Mouse (Mus musculus): ENCODE measurements around the gene Pla2g2f. TPM values are rescaled to one million over a fixed set of nuclear protein-coding genes. Genes with fewer than 3 reads are reported as not detected.
A peak's percentile ranks its signal among the peaks of the same experiment; 100 is the strongest.

Gene Pla2g2f
- polyA plus RNA-seq, 1 experiment from 2014 or later = 0.74 TPM

- Histone ChIP-seq H3K9me3 (no peaks in the 10 kb centered on the region; the same call in 1 of the 2 replicates), H3K9ac (no peak overlapping the region), H3K27ac (no peak overlapping the region), H3K4me3 (no peak overlapping the region), H3K4me2 (replicated peaks) (no peak overlapping the region), H3K36me3 (no peaks in the 10 kb centered on the region), H3K27me3 (no peaks in the 10 kb centered on the region), H3K4me1 (peaks cover 16% of the 10 kb centered on the region)
- WGBS = 46% methylated on average over 9 of the region's 9 CpGs
- no peak for ATAC-seq (ENCODE audit: low FRiP score, low read depth)
These were observed 28.3 kb downstream of the Pla2g2f start for GRCm38 (mm10) chr4:138729018-138729703.

GRCm38 (mm10) chr4:138725751-138726150, 31.7 kb downstream of the Pla2g2f start:
- ATAC-seq (ENCODE audit: low FRiP score, low read depth) = no peak
- no peaks in the 10 kb centered on the region for H3K36me3 ChIP-seq
- peak overlapping the region; percentile 66; the same call in 1 of the 2 replicates for H3K4me2 ChIP-seq (replicated peaks)
- peaks cover 25% of the 10 kb centered on the region for H3K4me1 ChIP-seq
- no peak overlapping the region for H3K27ac ChIP-seq
- H3K9me3 ChIP-seq = no peaks in the 10 kb centered on the region
- H3K9ac ChIP-seq = peak overlapping the region; percentile 46
- no peaks in the 10 kb centered on the region for H3K27me3 ChIP-seq
- H3K4me3 ChIP-seq = no peak overlapping the region
- WGBS = 92% methylated on average over 5 of the region's 5 CpGs

GRCm38 (mm10) chr4:138725127-138725461, 32.3 kb downstream of the Pla2g2f start:
- Histone ChIP-seq H3K36me3 (no peaks in the 10 kb centered on the region), H3K9me3 (no peaks in the 10 kb centered on the region), H3K27ac (no peak overlapping the region), H3K4me3 (peak overlapping the region; percentile 36), H3K9ac (peak overlapping the region; percentile 46), H3K4me1 (peaks cover 25% of the 10 kb centered on the region), H3K27me3 (no peaks in the 10 kb centered on the region), H3K4me2 (replicated peaks) (peak overlapping the region; percentile 66)
- WGBS = 3% methylated on average over 13 of the region's 13 CpGs
- peak; percentile 55 for ATAC-seq (ENCODE audit: low FRiP score, low read depth)

GRCm38 (mm10) chr4:138724354-138725126, 32.9 kb downstream of the Pla2g2f start, which contains the start of gene Pla2g2c:
Gene Pla2g2c, plus strand, starts transcription at chr4:138724792.
- no peak for ATAC-seq (ENCODE audit: low FRiP score, low read depth)
- no peak within 1 kb of the TSS for H3K27ac ChIP-seq
- H3K4me1 ChIP-seq = peaks cover 25% of the 10 kb centered on the region
- peak within 1 kb of the TSS; percentile 66 for H3K4me2 ChIP-seq (replicated peaks)
- peak within 1 kb of the TSS; percentile 46 for H3K9ac ChIP-seq
- WGBS = 42% methylated on average over 18 of the region's 18 CpGs
- H3K36me3 ChIP-seq = no peaks in the 10 kb centered on the region
- H3K9me3 ChIP-seq = no peaks in the 10 kb centered on the region
- H3K4me3 ChIP-seq = peak within 1 kb of the TSS; percentile 36
- no peaks in the 10 kb centered on the region for H3K27me3 ChIP-seq

- WGBS = 50% methylated on average over 15 of the region's 15 CpGs
- H3K4me2 ChIP-seq (replicated peaks) = no peak overlapping the region; the same call in 1 of the 2 replicates
- H3K27ac ChIP-seq = no peak overlapping the region
- no peaks in the 10 kb centered on the region for H3K27me3 ChIP-seq
- no peaks in the 10 kb centered on the region for H3K9me3 ChIP-seq
- no peak overlapping the region for H3K9ac ChIP-seq
- peaks cover 25% of the 10 kb centered on the region for H3K4me1 ChIP-seq
- no peak overlapping the region for H3K4me3 ChIP-seq
- no peaks in the 10 kb centered on the region for H3K36me3 ChIP-seq
- ATAC-seq (ENCODE audit: low FRiP score, low read depth) = no peak
These were observed 33.7 kb downstream of the Pla2g2f start for GRCm38 (mm10) chr4:138723493-138724281.

- Histone ChIP-seq H3K9ac (no peak overlapping the region), H3K36me3 (no peaks in the 10 kb centered on the region), H3K9me3 (no peaks in the 10 kb centered on the region), H3K27me3 (no peaks in the 10 kb centered on the region), H3K4me2 (replicated peaks) (no peak overlapping the region), H3K4me3 (no peak overlapping the region), H3K27ac (no peak overlapping the region), H3K4me1 (peaks cover 10% of the 10 kb centered on the region)
- ATAC-seq (ENCODE audit: low FRiP score, low read depth) = no peak
- 79% methylated on average over 5 of the region's 5 CpGs for WGBS
These were observed 38.2 kb downstream of the Pla2g2f start for GRCm38 (mm10) chr4:138719264-138719596.

GRCm38 (mm10) chr4:138718586-138719263, 38.7 kb downstream of the Pla2g2f start:
- WGBS = 73% methylated on average over 5 of the region's 5 CpGs
- H3K9me3 ChIP-seq = no peaks in the 10 kb centered on the region
- ATAC-seq (ENCODE audit: low FRiP score, low read depth) = no peak
- peaks cover 5% of the 10 kb centered on the region for H3K4me1 ChIP-seq
- H3K27me3 ChIP-seq = no peaks in the 10 kb centered on the region
- H3K27ac ChIP-seq = no peak overlapping the region
- H3K4me2 ChIP-seq (replicated peaks) = no peak overlapping the region
- H3K4me3 ChIP-seq = no peak overlapping the region
- no peak overlapping the region for H3K9ac ChIP-seq
- no peaks in the 10 kb centered on the region for H3K36me3 ChIP-seq

- H3K27me3 ChIP-seq = peaks cover 2% of the 10 kb centered on the region; the same call in 1 of the 2 replicates
- H3K4me2 ChIP-seq (replicated peaks) = no peak overlapping the region
- no peak overlapping the region for H3K4me3 ChIP-seq
- H3K4me1 ChIP-seq = no peaks in the 10 kb centered on the region
- WGBS = 85% methylated on average over 9 of the region's 9 CpGs
- no peaks in the 10 kb centered on the region for H3K9me3 ChIP-seq
- H3K36me3 ChIP-seq = no peaks in the 10 kb centered on the region
- H3K9ac ChIP-seq = no peak overlapping the region
- no peak overlapping the region for H3K27ac ChIP-seq
- ATAC-seq (ENCODE audit: low FRiP score, low read depth) = no peak
These were observed 40.7 kb downstream of the Pla2g2f start for GRCm38 (mm10) chr4:138716697-138717096.

- ATAC-seq (ENCODE audit: low FRiP score, low read depth) = no peak
- no peaks in the 10 kb centered on the region for H3K36me3 ChIP-seq
- peaks cover 2% of the 10 kb centered on the region; the same call in 1 of the 2 replicates for H3K27me3 ChIP-seq
- H3K9ac ChIP-seq = no peak overlapping the region
- no peaks in the 10 kb centered on the region for H3K4me1 ChIP-seq
- no peaks in the 10 kb centered on the region for H3K9me3 ChIP-seq
- H3K27ac ChIP-seq = no peak overlapping the region
- no peak overlapping the region for H3K4me3 ChIP-seq
- WGBS = 80% methylated on average over 1 of the region's 1 CpGs
- H3K4me2 ChIP-seq (replicated peaks) = no peak overlapping the region
These were observed 43.2 kb downstream of the Pla2g2f start for GRCm38 (mm10) chr4:138714186-138714585.

- no peak overlapping the region for H3K27ac ChIP-seq
- H3K4me3 ChIP-seq = no peak overlapping the region
- WGBS = 64% methylated on average over 8 of the region's 8 CpGs
- no peaks in the 10 kb centered on the region for H3K4me1 ChIP-seq
- ATAC-seq (ENCODE audit: low FRiP score, low read depth) = no peak
- H3K9me3 ChIP-seq = no peaks in the 10 kb centered on the region
- H3K36me3 ChIP-seq = no peaks in the 10 kb centered on the region
- H3K9ac ChIP-seq = no peak overlapping the region
- H3K27me3 ChIP-seq = peaks cover 2% of the 10 kb centered on the region; the same call in 1 of the 2 replicates
- H3K4me2 ChIP-seq (replicated peaks) = no peak overlapping the region
These were observed 44.8 kb downstream of the Pla2g2f start for GRCm38 (mm10) chr4:138712621-138713020.

GRCm38 (mm10) chr4:138712096-138712495, 45.3 kb downstream of the Pla2g2f start:
- Histone ChIP-seq H3K4me2 (replicated peaks) (no peak overlapping the region), H3K27ac (no peak overlapping the region), H3K9me3 (no peaks in the 10 kb centered on the region), H3K4me1 (no peaks in the 10 kb centered on the region), H3K36me3 (no peaks in the 10 kb centered on the region), H3K4me3 (no peak overlapping the region), H3K27me3 (peaks cover 2% of the 10 kb centered on the region; the same call in 1 of the 2 replicates), H3K9ac (no peak overlapping the region)
- no peak for ATAC-seq (ENCODE audit: low FRiP score, low read depth)
- WGBS = 82% methylated on average over 11 of the region's 11 CpGs

All from limb, embryonic 13.5 days (tissue).